Mouse (Mus musculus): ENCODE results near the gene Ralgapa1. TPM values are rescaled to one million over a fixed set of nuclear protein-coding genes. Genes with fewer than 3 reads are reported as not detected.

The Ralgapa1 gene
- polyA plus RNA-seq, 1 experiment: 3.6 TPM

DNA sequence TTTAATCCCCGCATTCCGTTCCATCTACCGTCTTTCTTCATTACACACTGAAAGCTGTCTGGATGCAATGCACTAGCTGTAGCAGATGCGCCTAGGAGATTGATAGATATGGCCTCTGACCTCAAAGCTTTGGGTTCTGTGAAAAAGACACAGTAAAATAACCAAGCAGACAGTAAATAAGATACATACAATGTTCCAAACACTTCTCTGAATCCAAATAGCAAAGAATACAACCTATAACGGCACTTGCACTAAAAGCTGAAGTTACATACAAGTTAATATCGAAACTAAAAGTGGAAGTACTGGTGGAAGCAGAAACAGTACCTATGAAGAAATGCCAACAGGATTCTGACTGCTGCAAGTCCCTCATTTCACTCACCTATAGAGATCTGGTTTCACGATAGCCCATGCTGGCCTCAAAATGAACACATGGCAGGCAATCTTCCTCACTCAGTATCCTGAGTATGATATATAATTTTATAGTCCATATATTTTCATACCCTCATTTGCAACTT, 172.9 kb downstream of the Ralgapa1 start:
- Histone ChIP-seq H3K27me3 (ENCODE audit: control insufficient read depth, insufficient read depth, insufficient read length) (no peaks in the 10 kb centered on the region), H3K4me3 (ENCODE audit: insufficient read depth, poor library complexity, severe bottlenecking) (no peak overlapping the region), H3K79me3 (ENCODE audit: low read depth) (no peaks in the 10 kb centered on the region), H3ac (ENCODE audit: control insufficient read depth, insufficient read length, low read depth) (no peak overlapping the region), H3K36me3 (ENCODE audit: control insufficient read depth, insufficient read depth) (no peaks in the 10 kb centered on the region), H3K79me2 (ENCODE audit: control insufficient read depth, insufficient read depth) (no peaks in the 10 kb centered on the region)
- TF ChIP-seq FOSL1 (IDR thresholded peaks at IDR 0.05; ENCODE audit: insufficient read depth, low read length, poor library complexity, severe bottlenecking) (no peak), MYOG (IDR thresholded peaks at IDR 0.05; ENCODE audit: control insufficient read depth, extremely low read depth, insufficient read length) (no peak), MAX (IDR thresholded peaks at IDR 0.05) (no peak), MYOD1 (IDR thresholded peaks at IDR 0.05; ENCODE audit: control insufficient read depth, insufficient read length, low read depth) (no peak), CTCF (IDR thresholded peaks at IDR 0.05; ENCODE audit: control insufficient read depth, insufficient read depth, insufficient read length) (no peak), USF1 (IDR thresholded peaks at IDR 0.05; ENCODE audit: low read depth) (no peak), CEBPB (IDR thresholded peaks at IDR 0.05; ENCODE audit: low read depth) (no peak)

DNA sequence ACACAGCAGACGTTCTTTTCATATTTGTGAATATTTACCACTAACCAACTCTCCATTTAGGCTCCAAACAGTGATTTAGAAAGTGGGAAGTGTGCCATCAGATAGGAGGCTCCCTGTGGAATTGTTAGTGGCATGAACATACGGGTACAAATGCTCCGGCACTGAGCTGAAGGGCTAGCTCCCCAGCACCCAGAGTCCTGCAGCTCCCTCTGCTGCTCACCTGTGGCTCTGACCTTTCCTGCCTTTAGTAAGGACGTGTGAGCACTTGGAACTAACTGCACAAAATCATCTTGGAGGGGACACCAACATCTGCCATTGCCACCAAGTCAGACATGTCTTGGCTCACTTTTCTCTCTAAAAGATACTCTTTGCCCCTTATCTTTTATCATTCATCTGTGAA, 194.3 kb downstream of the Ralgapa1 start:
- H3K4me3 ChIP-seq (ENCODE audit: insufficient read depth, poor library complexity, severe bottlenecking): no peak overlapping the region
- no peaks in the 10 kb centered on the region for H3K36me3 ChIP-seq (ENCODE audit: control insufficient read depth, insufficient read depth)
- TF ChIP-seq USF1 (IDR thresholded peaks at IDR 0.05; ENCODE audit: low read depth) (no peak), CTCF (IDR thresholded peaks at IDR 0.05; ENCODE audit: control insufficient read depth, insufficient read depth, insufficient read length) (peak; percentile 14), FOSL1 (IDR thresholded peaks at IDR 0.05; ENCODE audit: insufficient read depth, low read length, poor library complexity, severe bottlenecking) (no peak), CEBPB (IDR thresholded peaks at IDR 0.05; ENCODE audit: low read depth) (no peak), MYOG (IDR thresholded peaks at IDR 0.05; ENCODE audit: control insufficient read depth, extremely low read depth, insufficient read length) (no peak)
- no peaks in the 10 kb centered on the region for H3K27me3 ChIP-seq (ENCODE audit: control insufficient read depth, insufficient read depth, insufficient read length)
- no peak overlapping the region for H3ac ChIP-seq (ENCODE audit: control insufficient read depth, insufficient read length, low read depth)
- H3K79me3 ChIP-seq (ENCODE audit: low read depth): no peaks in the 10 kb centered on the region
- no peaks in the 10 kb centered on the region for H3K79me2 ChIP-seq (ENCODE audit: control insufficient read depth, insufficient read depth)

GRCm38 (mm10) chr12:55623254-55623653, 197.7 kb downstream of the Ralgapa1 start:
- TF ChIP-seq FOSL1 (IDR thresholded peaks at IDR 0.05; ENCODE audit: insufficient read depth, low read length, poor library complexity, severe bottlenecking) (no peak), MAX (IDR thresholded peaks at IDR 0.05) (no peak), USF1 (IDR thresholded peaks at IDR 0.05; ENCODE audit: low read depth) (no peak)
- H3K36me3 ChIP-seq (ENCODE audit: control insufficient read depth, insufficient read depth): no peaks in the 10 kb centered on the region
- no peak overlapping the region for H3K4me3 ChIP-seq (ENCODE audit: insufficient read depth, poor library complexity, severe bottlenecking)
- no peaks in the 10 kb centered on the region for H3K27me3 ChIP-seq (ENCODE audit: control insufficient read depth, insufficient read depth, insufficient read length)
- no peak overlapping the region for H3ac ChIP-seq (ENCODE audit: control insufficient read depth, insufficient read length, low read depth)
- no peaks in the 10 kb centered on the region for H3K79me2 ChIP-seq (ENCODE audit: control insufficient read depth, insufficient read depth)
- H3K79me3 ChIP-seq (ENCODE audit: low read depth): no peaks in the 10 kb centered on the region

- no peaks in the 10 kb centered on the region for H3K36me3 ChIP-seq (ENCODE audit: control insufficient read depth, insufficient read depth)
- H3K79me3 ChIP-seq (ENCODE audit: low read depth): no peaks in the 10 kb centered on the region
- H3K27me3 ChIP-seq (ENCODE audit: control insufficient read depth, insufficient read depth, insufficient read length): no peaks in the 10 kb centered on the region
- TF ChIP-seq MYOG (IDR thresholded peaks at IDR 0.05; ENCODE audit: control insufficient read depth, extremely low read depth, insufficient read length) (no peak), MYOD1 (IDR thresholded peaks at IDR 0.05; ENCODE audit: control insufficient read depth, insufficient read length, low read depth) (no peak), CTCF (IDR thresholded peaks at IDR 0.05; ENCODE audit: control insufficient read depth, insufficient read depth, insufficient read length) (no peak), CEBPB (IDR thresholded peaks at IDR 0.05; ENCODE audit: low read depth) (no peak), USF1 (IDR thresholded peaks at IDR 0.05; ENCODE audit: low read depth) (no peak), MAX (IDR thresholded peaks at IDR 0.05) (no peak), FOSL1 (IDR thresholded peaks at IDR 0.05; ENCODE audit: insufficient read depth, low read length, poor library complexity, severe bottlenecking) (no peak)
- no peaks in the 10 kb centered on the region for H3K79me2 ChIP-seq (ENCODE audit: control insufficient read depth, insufficient read depth)
- no peak overlapping the region for H3K4me3 ChIP-seq (ENCODE audit: insufficient read depth, poor library complexity, severe bottlenecking)
- H3ac ChIP-seq (ENCODE audit: control insufficient read depth, insufficient read length, low read depth): no peak overlapping the region
These were observed 198.2 kb downstream of the Ralgapa1 start for GRCm38 (mm10) chr12:55622615-55623245.

DNA sequence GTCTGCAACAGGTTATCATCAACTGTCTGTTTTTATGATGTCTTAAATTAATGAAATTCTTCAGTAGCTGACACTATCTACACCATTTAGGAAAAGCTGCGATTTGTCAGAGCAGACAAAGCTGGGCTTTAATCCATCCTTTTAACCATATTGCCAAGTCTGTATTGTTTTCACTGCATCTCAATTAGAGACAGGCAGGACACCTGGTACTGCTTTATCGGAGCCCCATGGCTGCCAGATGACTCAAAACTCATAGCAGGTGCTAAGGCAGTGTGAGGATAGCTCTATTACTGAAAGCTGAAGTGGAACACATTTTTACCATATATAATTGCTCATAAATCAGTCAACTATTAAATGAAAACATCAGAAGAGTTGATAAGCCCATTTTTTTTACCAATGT, 200.6 kb downstream of the Ralgapa1 start:
- Histone ChIP-seq H3ac (ENCODE audit: control insufficient read depth, insufficient read length, low read depth) (no peak overlapping the region), H3K4me3 (ENCODE audit: insufficient read depth, poor library complexity, severe bottlenecking) (no peak overlapping the region), H3K36me3 (ENCODE audit: control insufficient read depth, insufficient read depth) (no peaks in the 10 kb centered on the region), H3K27me3 (ENCODE audit: control insufficient read depth, insufficient read depth, insufficient read length) (no peaks in the 10 kb centered on the region), H3K79me3 (ENCODE audit: low read depth) (no peaks in the 10 kb centered on the region), H3K79me2 (ENCODE audit: control insufficient read depth, insufficient read depth) (no peaks in the 10 kb centered on the region)
- TF ChIP-seq MYOD1 (IDR thresholded peaks at IDR 0.05; ENCODE audit: control insufficient read depth, insufficient read length, low read depth): no peak
- no peak for TF ChIP-seq CEBPB (IDR thresholded peaks at IDR 0.05; ENCODE audit: low read depth)
- TF ChIP-seq CTCF (IDR thresholded peaks at IDR 0.05; ENCODE audit: control insufficient read depth, insufficient read depth, insufficient read length): no peak
- TF ChIP-seq FOSL1 (IDR thresholded peaks at IDR 0.05; ENCODE audit: insufficient read depth, low read length, poor library complexity, severe bottlenecking): no peak
- no peak for TF ChIP-seq MYOG (IDR thresholded peaks at IDR 0.05; ENCODE audit: control insufficient read depth, extremely low read depth, insufficient read length)
- TF ChIP-seq MAX (IDR thresholded peaks at IDR 0.05): no peak
- TF ChIP-seq USF1 (IDR thresholded peaks at IDR 0.05; ENCODE audit: low read depth): no peak

GRCm38 (mm10) chr12:55610812-55611211, 210.2 kb downstream of the Ralgapa1 start:
- Histone ChIP-seq H3K36me3 (ENCODE audit: control insufficient read depth, insufficient read depth) (no peaks in the 10 kb centered on the region), H3K79me3 (ENCODE audit: low read depth) (no peaks in the 10 kb centered on the region), H3K79me2 (ENCODE audit: control insufficient read depth, insufficient read depth) (no peaks in the 10 kb centered on the region), H3K4me3 (ENCODE audit: insufficient read depth, poor library complexity, severe bottlenecking) (no peak overlapping the region), H3ac (ENCODE audit: control insufficient read depth, insufficient read length, low read depth) (no peak overlapping the region), H3K27me3 (ENCODE audit: control insufficient read depth, insufficient read depth, insufficient read length) (no peaks in the 10 kb centered on the region)
- TF ChIP-seq CEBPB (IDR thresholded peaks at IDR 0.05; ENCODE audit: low read depth): no peak
- TF ChIP-seq MYOD1 (IDR thresholded peaks at IDR 0.05; ENCODE audit: control insufficient read depth, insufficient read length, low read depth): no peak
- TF ChIP-seq MAX (IDR thresholded peaks at IDR 0.05): no peak
- no peak for TF ChIP-seq FOSL1 (IDR thresholded peaks at IDR 0.05; ENCODE audit: insufficient read depth, low read length, poor library complexity, severe bottlenecking)
- no peak for TF ChIP-seq CTCF (IDR thresholded peaks at IDR 0.05; ENCODE audit: control insufficient read depth, insufficient read depth, insufficient read length)
- TF ChIP-seq USF1 (IDR thresholded peaks at IDR 0.05; ENCODE audit: low read depth): no peak
- no peak for TF ChIP-seq MYOG (IDR thresholded peaks at IDR 0.05; ENCODE audit: control insufficient read depth, extremely low read depth, insufficient read length)

All from C2C12 (cell line).